Mouse (Mus musculus) lung, postnatal 14 days (tissue): Measurements from ENCODE around the gene 4930523C07Rik.

Experiments used
- DNase-seq: peaks from one replicate; pipeline ENCODE4 v3.0.0; 2021

Gene 4930523C07Rik

DNA sequence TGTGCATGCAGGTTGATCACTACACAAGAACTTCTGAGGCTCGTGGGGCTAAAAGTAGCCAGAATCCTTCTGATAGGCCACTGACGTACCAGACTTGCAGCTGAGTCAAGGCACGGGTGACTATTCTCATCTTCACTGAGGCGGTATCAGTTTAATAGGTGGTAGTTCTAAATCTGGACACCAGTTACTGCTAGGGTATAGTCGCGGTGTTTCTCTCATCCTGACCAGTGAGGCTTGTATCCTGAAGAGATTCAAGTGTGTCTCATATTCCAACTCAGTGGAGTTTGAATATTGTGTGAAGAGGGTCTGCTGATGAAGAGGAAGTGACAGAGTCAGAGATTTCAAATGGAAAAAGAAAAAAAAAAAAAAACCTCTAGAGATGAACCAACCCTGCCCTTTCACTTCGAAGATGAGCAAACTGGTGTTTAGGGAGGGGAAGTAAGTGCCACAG, 3.3 kb downstream of the 4930523C07Rik start:
- DNase-seq, result no peak

GRCm38 (mm10) chr1:160049131-160049880, 5.1 kb downstream of the 4930523C07Rik start:
- no peak for DNase-seq

DNA sequence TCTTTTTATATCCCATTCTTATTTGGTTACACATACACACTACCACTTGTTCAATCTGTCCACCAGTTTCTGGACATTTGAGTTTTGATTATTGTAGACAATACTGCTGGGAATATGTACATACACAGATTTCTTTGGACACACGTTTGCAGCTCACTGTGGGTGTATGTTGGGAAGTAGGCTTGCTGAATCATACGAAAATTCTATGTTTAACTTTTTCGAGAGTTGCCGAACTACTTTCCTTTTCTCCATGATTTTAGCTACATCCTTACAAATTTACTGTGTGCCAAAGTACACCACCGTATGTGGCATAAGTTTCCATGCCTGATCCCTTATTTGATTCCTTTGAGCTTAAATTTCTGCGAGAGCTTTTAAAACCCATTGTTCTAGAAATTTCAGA, 6.7 kb downstream of the 4930523C07Rik start:
- no peak for DNase-seq

GRCm38 (mm10) chr1:160052556-160053315, 8.6 kb downstream of the 4930523C07Rik start:
- no peak for DNase-seq

- DNase-seq, result peak; percentile 29
Measured at GRCm38 (mm10) chr1:160053510-160054305, 9.5 kb downstream of the 4930523C07Rik start.

DNA sequence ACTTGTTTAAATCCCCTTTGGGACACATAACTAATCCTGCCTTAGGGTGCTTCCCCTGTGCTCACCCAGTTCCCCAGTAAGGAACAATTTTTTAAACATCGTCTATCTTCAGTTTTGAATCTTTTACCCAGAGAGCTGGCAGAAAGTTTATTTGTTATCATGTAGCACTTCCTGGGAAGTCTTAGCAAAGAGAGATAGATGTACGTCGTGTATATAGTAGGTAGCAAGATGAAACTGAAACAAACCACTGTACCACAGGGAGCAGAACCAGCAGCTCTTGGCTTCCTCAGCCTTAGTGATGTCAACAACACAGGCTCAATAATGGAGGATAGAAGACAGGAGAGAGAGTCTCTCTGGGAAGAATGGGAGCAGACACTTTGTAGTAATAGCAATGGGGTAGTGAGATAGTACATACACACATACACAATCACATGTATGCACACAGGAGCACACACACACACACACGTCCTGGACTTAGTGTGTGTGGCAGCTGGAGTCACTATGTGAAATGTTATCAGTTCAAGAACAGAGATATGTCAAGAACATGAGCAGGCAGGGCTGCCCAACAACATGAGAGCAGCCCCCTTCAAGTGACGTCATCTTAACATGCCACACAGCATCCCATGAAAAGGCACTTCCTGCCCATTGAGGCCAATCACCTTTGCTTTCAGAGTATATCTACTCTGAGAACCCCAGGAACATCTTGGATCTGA, 10.3 kb downstream of the 4930523C07Rik start:
- DNase-seq, result no peak

- DNase-seq, result peak; percentile 51
Measured at GRCm38 (mm10) chr1:160057657-160058056, 13.5 kb downstream of the 4930523C07Rik start.

- DNase-seq, result no peak
Measured at GRCm38 (mm10) chr1:160059908-160060307, 15.7 kb downstream of the 4930523C07Rik start.

DNA sequence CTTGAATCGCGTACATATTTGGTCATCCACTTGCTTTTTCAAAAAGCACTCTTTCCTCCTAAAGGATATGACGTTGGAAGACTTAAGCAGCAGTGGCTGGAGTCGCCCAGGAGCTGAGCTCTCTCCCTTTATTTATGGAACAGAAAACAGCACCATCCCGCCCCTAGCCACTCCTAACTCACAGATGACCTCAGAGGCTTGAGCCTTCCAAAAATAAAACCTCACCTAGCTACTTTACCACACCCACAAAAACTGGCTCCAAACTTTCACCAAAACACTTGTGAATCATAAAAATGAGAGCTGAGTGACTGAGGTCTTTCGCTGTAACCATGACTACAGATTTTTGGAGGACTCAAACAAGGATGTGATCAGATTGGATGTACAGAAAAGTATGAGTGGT, 16.4 kb downstream of the 4930523C07Rik start:
- DNase-seq, result peak; percentile 23

DNA sequence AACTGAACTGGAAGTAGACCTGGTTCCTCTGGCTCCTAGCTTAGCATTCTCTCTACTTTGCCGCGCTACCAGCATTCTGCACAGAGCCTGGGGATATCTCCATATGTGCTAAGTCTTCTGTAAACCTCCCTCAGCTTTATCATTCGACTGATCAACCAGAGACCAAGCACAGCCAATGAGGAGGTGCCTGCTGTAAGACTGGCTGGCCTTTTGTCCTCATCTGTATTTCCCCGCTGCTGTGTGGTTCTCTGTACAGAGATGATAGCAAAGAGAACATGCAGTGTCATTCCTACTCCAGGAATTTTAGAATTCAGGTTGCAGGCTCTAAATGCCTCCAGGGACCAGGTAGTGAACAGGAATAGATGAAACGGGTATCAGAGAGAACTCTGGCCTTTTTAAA, 17.1 kb downstream of the 4930523C07Rik start:
- no peak for DNase-seq

- DNase-seq, result peak; percentile 68
Measured at GRCm38 (mm10) chr1:160061725-160062366, 17.7 kb downstream of the 4930523C07Rik start.

DNA sequence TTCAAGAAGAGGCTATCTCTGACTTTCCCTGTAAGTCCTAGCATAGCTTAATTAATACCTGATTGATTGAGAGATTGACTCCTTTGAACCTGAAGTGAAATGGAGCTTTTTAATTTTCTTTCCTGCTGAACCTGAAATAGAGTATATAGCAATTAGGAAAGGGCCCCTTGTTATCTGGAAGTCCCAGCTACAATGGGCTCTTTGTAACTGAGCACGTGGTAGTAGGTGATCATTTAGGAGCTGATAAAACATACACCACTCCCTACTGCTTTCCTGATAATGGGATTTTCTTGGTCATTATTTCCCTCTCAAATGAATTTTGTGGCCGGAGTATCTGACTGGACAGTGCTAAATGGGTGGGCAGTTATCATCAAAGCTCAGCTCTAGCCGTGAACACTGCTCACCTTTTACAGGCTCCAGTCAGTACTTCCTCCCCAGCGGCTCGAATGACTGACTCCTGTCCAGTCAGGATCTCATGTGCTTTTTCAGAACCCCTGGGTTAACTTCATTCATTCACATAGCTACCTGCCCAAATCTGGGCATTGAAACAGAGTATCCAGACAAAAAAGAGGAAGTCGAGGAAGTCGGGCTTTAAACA, 20.5 kb downstream of the 4930523C07Rik start:
- no peak for DNase-seq

GRCm38 (mm10) chr1:160078882-160079661, 34.9 kb downstream of the 4930523C07Rik start:
- peak; percentile 79 for DNase-seq

DNA sequence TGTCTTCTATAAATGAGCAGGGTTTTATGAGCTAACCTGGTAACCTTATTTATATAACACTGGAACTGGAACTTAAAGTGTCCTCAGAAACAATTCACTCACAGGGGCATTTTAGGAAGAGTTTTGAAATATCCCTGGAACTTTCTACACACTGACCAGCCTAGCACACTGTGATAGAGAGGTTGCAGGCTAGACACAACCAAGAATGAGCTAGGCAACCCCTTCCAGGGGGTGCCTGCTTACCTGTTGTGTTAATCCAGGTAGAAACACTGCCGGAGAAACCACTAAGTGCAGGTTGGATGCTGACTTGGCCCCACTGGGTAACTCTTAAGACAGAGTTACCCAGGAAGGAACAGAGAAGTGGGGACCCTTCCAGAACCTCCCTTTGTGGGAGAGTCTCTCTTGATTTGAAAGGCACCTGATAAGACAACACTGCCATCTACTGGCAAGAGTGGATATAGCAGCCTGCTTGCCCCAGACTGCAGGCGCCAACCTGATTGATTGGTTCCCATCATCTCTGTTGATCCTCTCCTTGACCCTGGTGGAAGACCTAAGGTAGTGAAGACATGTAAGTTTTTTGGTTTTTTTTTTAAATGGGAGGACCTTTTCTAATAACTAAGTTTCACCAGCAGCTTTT, 36.7 kb downstream of the 4930523C07Rik start:
- peak; percentile 92 for DNase-seq

- no peak for DNase-seq
Measured at GRCm38 (mm10) chr1:160082647-160083046, 38.5 kb downstream of the 4930523C07Rik start.

- DNase-seq, result no peak
Measured at GRCm38 (mm10) chr1:160084239-160084638, 40.1 kb downstream of the 4930523C07Rik start.

GRCm38 (mm10) chr1:160086651-160087050, 42.5 kb downstream of the 4930523C07Rik start:
- DNase-seq, result no peak

DNA sequence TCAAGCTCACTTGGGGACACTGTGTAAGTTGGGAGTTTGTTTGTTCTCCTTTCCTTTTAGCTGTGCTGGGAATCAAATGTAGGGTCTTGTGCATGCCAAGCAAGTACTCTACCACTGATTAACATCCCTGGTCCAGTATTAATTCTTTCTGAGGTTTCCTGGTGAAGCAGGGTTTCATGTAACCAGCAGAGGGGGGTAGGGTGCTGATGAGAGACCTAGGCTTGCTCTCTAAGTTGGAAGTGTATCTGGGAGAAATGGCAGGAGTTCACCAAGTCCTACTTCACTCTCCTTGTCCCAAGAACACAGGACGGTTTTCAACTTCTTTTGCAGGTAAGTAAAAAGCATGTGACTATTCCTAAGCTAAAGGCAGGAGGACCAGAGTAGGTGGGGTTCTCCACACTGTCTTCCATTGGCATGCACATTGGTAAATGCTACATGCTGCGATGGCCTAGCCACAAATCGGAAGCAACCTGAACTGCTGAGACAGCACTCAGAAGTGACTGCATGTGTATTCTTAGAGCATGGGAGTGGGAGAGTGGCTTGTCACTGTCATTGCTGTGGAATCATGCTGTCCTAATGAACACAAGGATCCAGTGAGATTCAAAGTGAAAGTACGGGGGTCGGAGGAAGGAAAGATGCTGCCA, 55.6 kb downstream of the 4930523C07Rik start:
- no peak for DNase-seq

GRCm38 (mm10) chr1:160100996-160101395, 56.8 kb downstream of the 4930523C07Rik start:
- no peak for DNase-seq

DNA sequence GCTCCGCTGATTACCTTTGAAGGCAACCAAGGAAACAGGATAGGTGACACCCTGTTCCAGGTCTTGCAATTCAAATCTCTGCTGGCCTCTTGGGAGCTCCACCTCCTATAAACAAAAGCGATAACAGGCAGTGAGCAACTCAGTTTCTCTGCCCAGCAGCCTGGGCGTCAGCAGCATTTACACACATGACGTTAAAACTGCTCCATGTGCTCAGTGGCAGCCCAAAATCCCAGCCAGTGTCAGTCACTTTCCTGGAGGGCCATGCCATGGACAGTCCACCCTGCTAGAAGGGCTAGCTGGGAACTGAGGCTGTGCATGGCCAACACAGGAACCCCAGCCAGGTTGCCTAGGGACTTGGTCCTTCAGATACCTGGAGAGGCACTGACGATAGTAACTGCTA, 61.2 kb downstream of the 4930523C07Rik start:
- DNase-seq, result no peak
